Mouse (Mus musculus) embryonic facial prominence, embryonic 13.5 days (tissue): ENCODE measurements around the gene Cntn4. TPM values are rescaled to one million over a fixed set of nuclear protein-coding genes. Genes with fewer than 3 reads are reported as not detected.

Experiments used
- ATAC-seq: fragments of 200-750 bp; cut with Nextera tagmentation; 2 replicates; pipeline ENCODE4 v1.8.0; 2017; ENCODE audit warnings: low read depth; ENCODE audit not compliant: insufficient number of reproducible peaks, insufficient read depth, low FRiP score, low TSS enrichment
- H3K27ac ChIP-seq: fragments of 300-500 bp; sonication (generic); 2 replicates; pipeline ENCODE4 v1.5.1; 2015; ENCODE audit warnings: moderate library complexity, mild to moderate bottlenecking, inconsistent platforms
- H3K27me3 ChIP-seq: fragments of 300-500 bp; sonication (generic); 2 replicates; pipeline ENCODE4 v1.6.1; 2015; ENCODE audit warnings: mild to moderate bottlenecking, inconsistent platforms
- H3K36me3 ChIP-seq: fragments of 300-500 bp; sonication (generic); 2 replicates; pipeline ENCODE4 v1.6.1; 2015; ENCODE audit warnings: mild to moderate bottlenecking, inconsistent platforms
- H3K4me1 ChIP-seq: fragments of 300-500 bp; sonication (generic); 2 replicates; pipeline ENCODE4 v1.6.1; 2015; ENCODE audit warnings: inconsistent platforms
- H3K4me2 ChIP-seq: fragments of 300-500 bp; sonication (generic); 2 replicates; pipeline ENCODE4 v1.6.1; 2015; ENCODE audit warnings: moderate library complexity, mild to moderate bottlenecking, inconsistent platforms
- H3K4me3 ChIP-seq: fragments of 300-500 bp; sonication (generic); 2 replicates; pipeline ENCODE4 v1.5.1; 2015; ENCODE audit warnings: mild to moderate bottlenecking, inconsistent platforms
- H3K9ac ChIP-seq: fragments of 300-500 bp; sonication (generic); 2 replicates; pipeline ENCODE4 v1.6.1; 2015; ENCODE audit warnings: mild to moderate bottlenecking, inconsistent platforms
- H3K9me3 ChIP-seq: fragments of 300-500 bp; sonication (generic); 2 replicates; pipeline ENCODE4 v1.6.1; 2016; ENCODE audit warnings: inconsistent platforms
- WGBS: fragments of 180-500 bp; shearing (Covaris S2); methylation state at CpG from one replicate; pipeline ENCODE4 v1.1.7; 2015; ENCODE audit warnings: mixed read lengths; 5-methylcytosine and 5-hydroxymethylcytosine counted together
- polyA plus RNA-seq: library from polyadenylated mRNA; unstranded; fragments of >200 nt; fragmentation: Nextera tagmentation; extraction: Ambion mirVana; gene quantifications from 2 replicates; pipeline ENCODE4 v1.2.1, GENCODE M21; 2015

The Cntn4 gene
- polyA plus RNA-seq, 1 experiment from 2014 or later: 13.3 TPM

DNA sequence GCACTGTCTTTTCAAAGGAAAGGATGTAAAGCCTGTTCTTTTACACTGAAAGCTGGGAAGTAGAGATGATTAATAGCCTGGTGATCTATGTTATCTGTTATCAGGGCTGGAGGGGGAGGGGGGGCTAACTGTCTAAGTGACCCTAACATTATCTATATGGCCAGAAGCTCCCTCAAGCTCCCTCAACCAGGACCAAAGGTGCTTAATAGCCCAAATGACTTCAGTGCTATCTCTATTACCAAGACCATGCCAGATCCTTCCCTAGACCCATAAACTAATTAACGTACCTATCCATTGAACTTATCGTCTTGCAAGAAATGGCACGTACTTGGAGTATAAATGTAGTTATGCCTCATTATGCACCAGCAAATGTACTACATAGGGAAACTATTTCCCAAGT is 588.0 kb downstream of the Cntn4 start:
- WGBS: 94% methylated on average over 3 of the region's 3 CpGs
- Histone ChIP-seq H3K4me1 (no peaks in the 10 kb centered on the region), H3K9ac (no peak overlapping the region), H3K4me3 (no peak overlapping the region), H3K27me3 (no peaks in the 10 kb centered on the region), H3K4me2 (no peak overlapping the region), H3K27ac (no peak overlapping the region), H3K9me3 (no peaks in the 10 kb centered on the region), H3K36me3 (no peaks in the 10 kb centered on the region)
- no peak for ATAC-seq

DNA sequence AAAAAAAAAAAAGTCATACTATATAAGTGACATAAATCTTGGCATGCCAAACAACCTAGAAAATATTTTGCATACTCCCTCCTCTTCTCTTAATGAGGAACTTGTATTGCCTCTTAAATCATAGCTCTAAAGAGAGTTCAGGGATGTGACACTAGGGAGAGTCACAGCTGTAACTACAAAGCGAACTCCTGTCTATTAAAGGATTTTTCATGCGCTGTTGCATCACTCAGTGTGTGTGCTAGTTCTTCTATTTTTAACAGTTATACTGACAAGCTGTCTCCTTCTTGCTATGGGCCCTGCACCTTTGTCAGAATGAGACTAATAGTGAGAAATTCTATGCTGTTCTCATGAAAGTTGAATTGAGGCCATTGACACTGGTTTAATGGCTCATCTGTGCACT is 588.8 kb downstream of the Cntn4 start:
- Histone ChIP-seq H3K36me3 (no peaks in the 10 kb centered on the region), H3K4me1 (no peaks in the 10 kb centered on the region), H3K27ac (no peak overlapping the region), H3K4me2 (no peak overlapping the region), H3K9me3 (no peaks in the 10 kb centered on the region), H3K9ac (no peak overlapping the region), H3K4me3 (no peak overlapping the region), H3K27me3 (no peaks in the 10 kb centered on the region)
- 90% methylated on average over 2 of the region's 2 CpGs for WGBS
- no peak for ATAC-seq

DNA sequence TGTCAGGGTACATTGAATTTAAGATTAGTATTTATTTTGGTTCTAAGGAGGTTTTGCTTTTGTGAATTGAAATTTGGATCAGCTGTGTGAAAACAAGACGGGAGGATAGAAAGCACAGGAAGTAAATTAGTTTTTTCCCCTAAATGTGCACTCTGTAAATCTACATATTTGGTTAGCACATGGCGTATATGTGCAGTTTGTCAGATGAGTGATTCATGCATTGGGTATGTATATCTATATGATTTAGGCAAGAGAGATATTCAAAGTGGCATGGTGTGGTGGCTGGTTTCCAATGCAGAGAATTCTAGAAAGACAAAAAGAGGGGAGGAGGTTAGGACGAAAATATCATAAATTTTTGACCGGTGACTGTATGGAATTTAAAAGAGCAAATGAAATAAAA is 591.3 kb downstream of the Cntn4 start:
- Histone ChIP-seq H3K9ac (no peak overlapping the region), H3K36me3 (no peaks in the 10 kb centered on the region), H3K4me1 (no peaks in the 10 kb centered on the region), H3K27me3 (no peaks in the 10 kb centered on the region), H3K27ac (no peak overlapping the region), H3K4me2 (no peak overlapping the region), H3K4me3 (no peak overlapping the region), H3K9me3 (no peaks in the 10 kb centered on the region)
- 76% methylated on average over 4 of the region's 4 CpGs for WGBS
- ATAC-seq: no peak

DNA sequence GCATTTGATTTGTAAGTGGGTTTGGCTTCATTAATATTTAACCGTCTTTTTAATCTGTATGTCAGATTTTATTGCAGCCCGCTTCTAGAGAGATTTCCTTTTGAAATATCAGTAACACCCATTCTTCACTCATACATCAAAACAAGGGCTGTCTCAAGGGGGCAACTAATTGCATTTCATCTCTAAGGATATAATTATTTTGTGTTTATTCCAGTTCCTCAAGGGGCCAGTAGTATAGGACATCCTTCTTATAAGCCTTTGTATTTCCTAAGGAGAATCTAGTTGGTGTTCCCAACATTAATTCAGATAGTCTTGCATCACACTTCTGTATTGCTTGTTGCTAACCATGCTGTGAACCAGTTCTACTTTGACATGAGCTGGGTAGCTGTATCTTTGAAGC is 599.7 kb downstream of the Cntn4 start:
- Histone ChIP-seq H3K36me3 (no peaks in the 10 kb centered on the region), H3K9me3 (no peaks in the 10 kb centered on the region), H3K4me3 (no peak overlapping the region), H3K4me1 (no peaks in the 10 kb centered on the region), H3K4me2 (no peak overlapping the region), H3K27me3 (no peaks in the 10 kb centered on the region), H3K9ac (no peak overlapping the region), H3K27ac (no peak overlapping the region)
- ATAC-seq: no peak
- WGBS: 83% methylated on average over 2 of the region's 2 CpGs

DNA sequence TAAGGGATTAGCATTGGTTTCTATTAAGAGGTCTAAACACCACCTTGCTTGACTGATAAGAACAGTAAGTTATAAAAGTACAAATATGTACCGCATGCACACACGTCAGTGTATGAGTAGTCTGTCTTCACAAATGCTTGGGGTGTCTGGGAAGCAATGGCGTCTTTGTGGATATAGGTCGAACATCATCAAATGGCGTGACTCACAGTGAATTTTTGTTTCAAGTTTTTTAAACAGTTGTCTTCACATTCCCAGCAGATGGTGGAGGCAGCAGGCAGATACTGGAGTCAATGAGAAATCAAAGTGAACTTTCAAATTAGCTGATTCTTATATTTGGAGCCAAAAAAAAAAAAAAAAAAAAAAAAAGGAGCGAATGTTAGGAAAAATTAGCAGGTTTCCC is 604.2 kb downstream of the Cntn4 start:
- Histone ChIP-seq H3K27ac (no peak overlapping the region), H3K27me3 (no peaks in the 10 kb centered on the region), H3K9ac (no peak overlapping the region), H3K4me1 (no peaks in the 10 kb centered on the region), H3K36me3 (no peaks in the 10 kb centered on the region), H3K4me3 (no peak overlapping the region), H3K4me2 (no peak overlapping the region), H3K9me3 (no peaks in the 10 kb centered on the region)
- 92% methylated on average over 6 of the region's 6 CpGs for WGBS
- ATAC-seq: no peak

DNA sequence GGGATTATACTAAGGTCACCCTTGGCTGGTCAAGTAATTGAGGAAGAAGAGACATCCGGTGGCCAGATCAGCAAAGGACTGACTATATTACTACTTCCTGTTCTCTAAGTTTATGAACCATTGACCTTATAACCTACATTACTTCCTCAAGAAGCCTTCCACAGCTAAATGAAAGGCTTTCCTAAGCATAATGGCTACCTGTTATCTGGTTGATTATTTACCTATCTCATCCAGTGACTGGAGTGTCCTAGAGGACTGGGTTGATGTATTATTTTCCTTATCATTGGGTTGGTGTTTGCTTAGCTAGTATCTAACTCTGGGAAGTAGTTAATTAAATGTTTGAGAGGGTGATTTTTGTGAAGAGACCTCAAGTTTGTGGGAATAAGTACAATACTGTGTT is 606.4 kb downstream of the Cntn4 start:
- WGBS: 51% methylated on average over 1 of the region's 1 CpGs
- H3K4me3 ChIP-seq: no peak overlapping the region
- no peak overlapping the region for H3K9ac ChIP-seq
- ATAC-seq: no peak
- no peaks in the 10 kb centered on the region for H3K9me3 ChIP-seq
- H3K27me3 ChIP-seq: no peaks in the 10 kb centered on the region
- no peak overlapping the region for H3K27ac ChIP-seq
- no peaks in the 10 kb centered on the region for H3K36me3 ChIP-seq
- no peaks in the 10 kb centered on the region for H3K4me1 ChIP-seq
- no peak overlapping the region for H3K4me2 ChIP-seq

DNA sequence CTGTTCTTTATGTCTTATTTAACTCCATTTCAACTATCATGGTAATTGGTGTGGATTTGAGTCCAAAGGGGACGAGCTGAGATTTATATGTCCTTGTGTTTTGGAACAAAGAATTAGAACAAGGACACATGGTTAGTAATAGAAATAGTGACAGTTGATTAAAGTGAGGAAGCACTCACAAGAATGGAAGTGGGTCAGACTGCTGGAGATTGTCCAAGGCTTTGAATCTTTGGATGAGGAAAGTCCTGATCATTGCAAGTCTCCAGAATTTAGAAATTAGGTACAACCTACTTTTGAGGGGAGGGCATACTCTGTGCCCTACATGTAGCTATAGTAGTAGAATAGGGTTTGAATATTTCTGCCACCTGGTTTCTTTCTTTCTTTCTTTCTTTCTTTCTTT is 622.0 kb downstream of the Cntn4 start:
- H3K27me3 ChIP-seq: no peaks in the 10 kb centered on the region
- no peak overlapping the region for H3K4me2 ChIP-seq
- WGBS: 71% methylated on average over 1 of the region's 1 CpGs
- no peaks in the 10 kb centered on the region for H3K4me1 ChIP-seq
- H3K4me3 ChIP-seq: no peak overlapping the region
- no peak for ATAC-seq
- no peaks in the 10 kb centered on the region for H3K36me3 ChIP-seq
- no peak overlapping the region for H3K9ac ChIP-seq
- H3K9me3 ChIP-seq: no peaks in the 10 kb centered on the region
- no peak overlapping the region for H3K27ac ChIP-seq

DNA sequence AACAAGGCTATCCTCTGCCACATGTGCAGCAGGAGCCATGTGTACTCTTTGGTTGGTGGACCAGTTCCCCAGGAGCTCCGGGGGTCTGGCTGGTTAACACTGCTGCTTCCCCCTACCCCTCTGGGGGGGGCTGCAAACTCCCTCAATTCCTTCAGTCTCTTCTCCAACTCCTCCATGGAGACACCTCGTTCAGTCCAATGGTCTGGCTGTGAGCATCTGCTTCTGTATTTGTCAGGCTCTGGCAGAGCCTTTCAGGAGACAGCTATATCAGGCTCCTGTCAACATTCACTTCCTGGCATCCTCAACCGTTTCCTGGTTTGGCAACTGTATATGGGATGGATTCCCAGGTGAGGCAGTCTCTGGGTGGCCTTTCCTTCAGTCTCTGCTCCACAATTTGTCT is 622.7 kb downstream of the Cntn4 start:
- no peak overlapping the region for H3K4me3 ChIP-seq
- no peak for ATAC-seq
- H3K9ac ChIP-seq: no peak overlapping the region
- no peaks in the 10 kb centered on the region for H3K4me1 ChIP-seq
- no peak overlapping the region for H3K4me2 ChIP-seq
- H3K27ac ChIP-seq: no peak overlapping the region
- 74% methylated on average over 3 of the region's 3 CpGs for WGBS
- H3K9me3 ChIP-seq: no peaks in the 10 kb centered on the region
- H3K36me3 ChIP-seq: no peaks in the 10 kb centered on the region
- no peaks in the 10 kb centered on the region for H3K27me3 ChIP-seq

DNA sequence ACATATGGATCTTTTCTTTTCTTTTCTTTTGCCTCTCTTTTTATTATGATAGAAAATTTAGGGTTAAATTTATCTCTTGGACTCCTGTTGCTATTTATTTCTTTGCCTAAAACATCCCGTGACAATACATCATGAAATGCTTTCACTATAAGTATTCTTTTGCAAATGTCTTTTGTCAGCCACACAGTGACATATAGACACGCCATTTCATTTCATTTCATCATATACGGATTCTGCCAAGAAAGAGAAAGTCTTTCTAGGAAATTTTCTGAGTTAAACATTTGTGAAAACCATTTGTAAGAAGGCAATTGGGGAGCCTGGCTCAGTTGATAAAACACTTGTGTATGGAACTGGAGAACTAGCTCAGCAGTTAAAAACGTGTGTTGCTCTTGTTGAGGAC is 625.0 kb downstream of the Cntn4 start:
- no peaks in the 10 kb centered on the region for H3K27me3 ChIP-seq
- WGBS: 63% methylated on average over 4 of the region's 4 CpGs
- H3K4me3 ChIP-seq: no peak overlapping the region
- no peaks in the 10 kb centered on the region for H3K4me1 ChIP-seq
- H3K9me3 ChIP-seq: no peaks in the 10 kb centered on the region
- no peaks in the 10 kb centered on the region for H3K36me3 ChIP-seq
- no peak overlapping the region for H3K27ac ChIP-seq
- no peak overlapping the region for H3K4me2 ChIP-seq
- no peak for ATAC-seq
- no peak overlapping the region for H3K9ac ChIP-seq

DNA sequence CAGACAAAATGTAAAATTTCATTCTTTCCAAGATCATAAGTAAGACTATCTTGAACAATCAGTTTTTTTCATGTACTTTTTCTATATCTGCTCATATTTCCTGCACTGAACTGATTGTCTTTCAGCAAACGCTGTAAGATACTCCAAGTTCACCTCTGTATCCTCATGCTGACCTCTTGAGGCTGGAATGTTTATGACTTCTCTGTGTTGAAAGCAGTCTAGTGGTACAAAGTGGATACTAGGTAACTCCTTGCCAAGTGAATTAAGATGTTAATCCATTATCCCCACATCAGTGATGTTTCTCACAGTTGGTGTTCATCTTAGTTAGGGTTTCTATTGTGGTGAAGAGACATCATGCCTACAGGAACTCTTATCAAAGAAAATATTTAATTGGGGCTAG is 651.5 kb downstream of the Cntn4 start:
- 49% methylated on average over 1 of the region's 1 CpGs for WGBS
- H3K27me3 ChIP-seq: no peaks in the 10 kb centered on the region
- H3K9ac ChIP-seq: no peak overlapping the region
- H3K36me3 ChIP-seq: no peaks in the 10 kb centered on the region
- H3K4me3 ChIP-seq: no peak overlapping the region
- no peak overlapping the region for H3K4me2 ChIP-seq
- H3K27ac ChIP-seq: no peak overlapping the region
- no peaks in the 10 kb centered on the region for H3K9me3 ChIP-seq
- ATAC-seq: no peak
- H3K4me1 ChIP-seq: no peaks in the 10 kb centered on the region

DNA sequence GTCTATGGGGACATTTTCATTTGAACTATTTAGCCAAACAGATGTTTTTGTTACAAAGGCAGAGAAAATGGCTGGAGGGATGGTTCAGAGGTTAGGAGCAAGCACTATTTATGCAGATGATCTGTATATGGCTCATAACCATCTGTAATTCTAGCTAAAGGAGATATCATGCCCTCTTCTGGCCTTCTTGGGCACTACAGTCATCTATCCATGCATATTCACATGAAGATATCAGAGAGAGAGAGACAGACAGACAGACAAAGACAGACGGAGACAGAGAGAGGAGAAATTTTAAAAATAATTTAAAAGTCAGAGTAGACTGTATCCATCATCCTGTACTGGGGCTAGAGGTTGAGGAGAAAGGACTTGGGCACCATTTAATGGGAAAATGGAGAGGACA is 652.2 kb downstream of the Cntn4 start:
- no peaks in the 10 kb centered on the region for H3K4me1 ChIP-seq
- no peak overlapping the region for H3K4me2 ChIP-seq
- H3K27ac ChIP-seq: no peak overlapping the region
- no peak for ATAC-seq
- H3K9me3 ChIP-seq: no peaks in the 10 kb centered on the region
- WGBS: 55% methylated on average over 1 of the region's 1 CpGs
- H3K4me3 ChIP-seq: no peak overlapping the region
- no peaks in the 10 kb centered on the region for H3K27me3 ChIP-seq
- no peaks in the 10 kb centered on the region for H3K36me3 ChIP-seq
- H3K9ac ChIP-seq: no peak overlapping the region

DNA sequence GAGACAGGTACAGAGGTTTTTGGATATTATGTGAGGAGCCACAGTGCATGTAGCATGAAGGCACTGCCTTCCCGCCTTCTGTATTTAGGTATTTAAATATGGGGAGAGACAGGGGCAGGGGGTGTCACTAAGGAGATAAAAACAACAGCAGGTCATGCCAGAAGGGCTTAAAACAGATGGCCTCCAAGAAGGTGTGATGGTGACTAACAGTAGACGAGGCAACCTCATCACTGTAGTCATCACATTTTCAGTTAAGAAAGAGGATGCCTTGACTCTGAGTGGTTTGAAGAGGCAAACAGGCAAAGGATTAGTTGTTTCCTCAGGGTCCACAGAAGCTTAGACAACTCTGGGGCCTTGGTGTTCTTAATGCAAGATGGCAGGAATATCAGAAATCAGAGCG is 655.0 kb downstream of the Cntn4 start:
- H3K27me3 ChIP-seq: no peaks in the 10 kb centered on the region
- no peak overlapping the region for H3K27ac ChIP-seq
- no peak overlapping the region for H3K4me2 ChIP-seq
- no peak overlapping the region for H3K4me3 ChIP-seq
- H3K9ac ChIP-seq: no peak overlapping the region
- H3K4me1 ChIP-seq: no peaks in the 10 kb centered on the region
- no peaks in the 10 kb centered on the region for H3K9me3 ChIP-seq
- no peaks in the 10 kb centered on the region for H3K36me3 ChIP-seq
- no peak for ATAC-seq
- WGBS: 84% methylated on average over 3 of the region's 3 CpGs

DNA sequence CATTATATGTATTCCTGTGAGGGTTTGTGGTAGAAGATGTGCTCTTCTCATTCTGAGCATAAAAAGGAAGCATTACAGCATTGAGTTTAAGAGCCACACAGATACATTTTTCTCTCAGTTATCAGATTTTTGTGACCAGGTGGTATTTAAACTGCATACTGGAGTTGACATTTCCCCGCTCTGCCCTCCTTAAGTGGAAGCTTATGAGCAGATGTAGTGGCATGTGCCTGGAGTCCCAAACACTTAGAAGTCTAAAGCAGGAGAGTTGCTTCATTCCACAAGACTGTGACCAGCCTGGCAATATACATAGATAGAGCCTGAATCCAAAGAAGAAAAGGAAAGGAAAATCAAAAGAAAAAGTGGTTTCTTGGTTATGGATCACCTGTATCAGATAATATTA is 655.5 kb downstream of the Cntn4 start:
- no peaks in the 10 kb centered on the region for H3K4me1 ChIP-seq
- H3K9ac ChIP-seq: no peak overlapping the region
- no peak for ATAC-seq
- no peak overlapping the region for H3K4me3 ChIP-seq
- no peak overlapping the region for H3K27ac ChIP-seq
- H3K27me3 ChIP-seq: no peaks in the 10 kb centered on the region
- no peak overlapping the region for H3K4me2 ChIP-seq
- H3K9me3 ChIP-seq: no peaks in the 10 kb centered on the region
- H3K36me3 ChIP-seq: no peaks in the 10 kb centered on the region
- WGBS: 69% methylated on average over 1 of the region's 1 CpGs
